Mouse (Mus musculus) naive thymus-derived CD4-positive, alpha-beta T cell, adult 2 months (primary cell): ENCODE results near the gene Taf15.
A peak's percentile ranks its signal among the peaks of the same experiment; 100 is the strongest.

ENCODE experiments used
- DNase-seq: peaks from one replicate; pipeline ENCODE4 v3.0.0-alpha.2; 2011; ENCODE audit warnings: low read depth

Taf15 gene

GRCm38 (mm10) chr11:83472324-83473234 is at the start of gene Taf15:
Gene Taf15, plus strand, starts transcription at chr11:83473086.
- peak; percentile 99 for DNase-seq

GRCm38 (mm10) chr11:83424681-83425080 is 48.2 kb upstream of the Taf15 start:
- DNase-seq, result peak; percentile 84

DNA sequence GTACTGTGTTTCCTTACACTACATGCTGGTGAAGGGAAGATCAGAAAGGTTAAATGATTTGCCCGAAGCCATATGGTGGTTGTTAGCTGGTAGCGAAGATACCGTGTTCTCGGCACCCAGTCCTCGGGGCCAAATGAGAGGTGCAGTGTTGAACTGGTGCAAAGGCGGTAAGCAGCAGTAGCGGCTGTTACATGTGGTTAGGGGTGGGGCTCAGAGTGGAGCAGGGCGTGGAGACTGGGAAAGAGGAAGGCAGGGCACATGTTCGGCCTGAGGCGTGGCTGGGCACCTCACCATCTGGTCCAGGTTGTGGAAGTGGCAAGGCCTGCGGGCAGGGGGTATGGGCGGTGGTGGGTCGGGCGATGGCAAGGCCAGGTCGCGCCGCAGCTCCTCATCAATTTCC is 45.9 kb upstream of the Taf15 start:
- peak; percentile 48 for DNase-seq

- DNase-seq, result no peak
Measured at GRCm38 (mm10) chr11:83429355-83429754, 43.5 kb upstream of the Taf15 start, which contains the start of gene Gas2l2. Gene Gas2l2, minus strand, starts transcription at chr11:83429455.

- no peak for DNase-seq
Measured at GRCm38 (mm10) chr11:83432533-83432932, 40.4 kb upstream of the Taf15 start.

- DNase-seq, result no peak
Measured at GRCm38 (mm10) chr11:83437377-83437776, 35.5 kb upstream of the Taf15 start, which contains the start of gene 1700020L24Rik. Gene 1700020L24Rik, plus strand, starts transcription at chr11:83437677.

- DNase-seq, result peak; percentile 48
Measured at GRCm38 (mm10) chr11:83439426-83440060, 33.3 kb upstream of the Taf15 start.

GRCm38 (mm10) chr11:83440081-83441064 is 32.5 kb upstream of the Taf15 start:
- DNase-seq, result peak; percentile 97

DNA sequence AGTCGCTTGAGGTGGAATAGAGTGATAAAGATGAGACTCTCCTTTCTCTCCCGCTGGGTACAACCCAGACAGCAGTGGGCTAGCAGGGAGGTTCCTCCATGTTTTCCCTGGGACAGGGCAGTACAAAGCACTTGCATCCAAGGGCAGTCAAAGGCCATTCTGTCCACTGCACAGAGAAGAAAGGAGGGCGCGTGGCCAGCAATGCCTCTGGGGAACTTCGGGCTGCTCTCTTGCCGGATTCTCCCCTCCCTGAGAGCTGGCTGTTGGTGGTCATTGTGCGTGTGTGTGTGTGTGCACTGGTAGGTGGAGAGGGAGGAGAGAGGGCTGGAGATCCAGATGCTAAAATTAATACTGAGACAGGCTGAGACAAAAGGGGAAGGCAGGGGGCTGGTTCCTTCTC is 31.7 kb upstream of the Taf15 start:
- DNase-seq, result no peak

GRCm38 (mm10) chr11:83442596-83443267 is 30.2 kb upstream of the Taf15 start:
- peak; percentile 81 for DNase-seq

- peak; percentile 18 for DNase-seq
Measured at GRCm38 (mm10) chr11:83443824-83444223, 29.1 kb upstream of the Taf15 start.

DNA sequence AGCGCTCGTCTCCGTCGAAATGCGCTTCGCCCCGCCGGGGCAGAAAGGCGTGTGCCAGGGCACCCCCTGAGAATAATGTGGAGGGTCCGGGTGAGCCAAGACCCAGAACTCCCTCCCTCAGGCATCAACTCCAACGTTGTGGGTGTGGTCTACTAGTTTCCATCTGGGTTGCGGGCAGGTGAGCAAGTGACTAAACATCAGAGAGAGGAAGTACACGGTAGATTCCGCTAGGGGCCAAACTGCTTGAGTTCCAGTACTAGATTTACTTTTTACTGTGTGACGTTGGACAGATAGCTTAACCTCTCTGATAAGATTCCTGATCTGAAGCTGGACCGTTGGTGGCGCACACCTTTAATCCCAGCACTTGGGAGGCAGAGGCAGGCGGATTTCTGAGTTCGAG is 27.9 kb upstream of the Taf15 start:
- peak; percentile 63 for DNase-seq

GRCm38 (mm10) chr11:83447612-83448011 is 25.3 kb upstream of the Taf15 start:
- DNase-seq, result no peak

- no peak for DNase-seq
Measured at GRCm38 (mm10) chr11:83448021-83448926, 24.6 kb upstream of the Taf15 start.

DNA sequence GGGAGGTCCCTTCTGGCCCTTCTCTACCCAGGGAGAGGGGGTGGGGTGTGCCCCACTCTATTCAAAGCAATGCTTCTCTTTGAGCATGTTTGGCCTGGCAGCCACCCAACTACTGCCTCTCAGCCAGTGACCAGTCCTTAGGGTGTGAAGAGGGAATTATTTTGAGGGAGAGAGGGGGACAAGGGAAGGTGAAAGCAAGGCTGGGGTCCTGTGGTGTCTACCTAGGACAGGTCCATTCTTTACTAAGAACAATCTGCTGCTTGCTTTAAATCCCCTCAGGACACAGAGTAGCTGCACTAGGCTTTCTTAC is 24.0 kb upstream of the Taf15 start:
- DNase-seq, result no peak

DNA sequence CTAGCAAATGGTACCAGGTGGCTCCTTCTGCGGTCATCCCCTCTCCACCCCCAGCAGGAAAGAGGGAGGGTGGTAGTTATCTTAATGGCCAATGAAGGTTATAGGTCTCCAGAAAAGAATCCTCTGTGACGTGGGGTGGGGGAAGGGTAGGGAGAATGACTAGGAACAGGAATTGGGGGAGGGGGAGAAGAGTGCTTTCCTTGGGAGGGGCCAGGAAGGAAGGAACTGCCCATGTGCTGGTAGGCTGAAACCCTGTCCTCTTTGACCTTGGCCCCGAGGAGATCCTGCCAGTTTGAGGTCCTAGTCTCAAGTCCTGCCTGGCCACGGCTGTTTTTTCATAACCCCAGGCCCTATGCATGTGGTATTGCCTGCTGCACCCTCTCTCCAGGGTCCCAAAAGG is 23.6 kb upstream of the Taf15 start:
- DNase-seq, result no peak

- no peak for DNase-seq
Measured at GRCm38 (mm10) chr11:83450550-83450949, 22.3 kb upstream of the Taf15 start.

DNA sequence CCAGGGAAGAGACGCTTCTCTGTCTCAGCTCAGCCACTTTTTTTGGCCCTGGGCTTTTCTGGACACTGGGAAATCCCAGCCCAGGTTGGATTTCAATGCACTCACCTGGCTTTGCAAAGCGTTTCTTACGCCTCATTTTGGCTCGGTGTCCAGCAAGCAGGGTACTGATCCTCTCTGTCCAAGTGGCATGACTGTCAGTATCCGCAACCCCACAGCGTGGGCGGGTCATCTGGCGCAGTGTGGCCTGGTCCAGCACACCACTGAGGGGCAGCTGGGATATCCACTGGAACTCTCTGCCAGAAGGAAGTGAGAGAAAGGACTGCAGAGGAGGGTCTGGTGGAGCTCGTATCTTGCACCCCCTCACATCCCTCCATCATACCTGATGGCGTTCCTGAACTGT is 21.6 kb upstream of the Taf15 start:
- DNase-seq, result no peak

DNA sequence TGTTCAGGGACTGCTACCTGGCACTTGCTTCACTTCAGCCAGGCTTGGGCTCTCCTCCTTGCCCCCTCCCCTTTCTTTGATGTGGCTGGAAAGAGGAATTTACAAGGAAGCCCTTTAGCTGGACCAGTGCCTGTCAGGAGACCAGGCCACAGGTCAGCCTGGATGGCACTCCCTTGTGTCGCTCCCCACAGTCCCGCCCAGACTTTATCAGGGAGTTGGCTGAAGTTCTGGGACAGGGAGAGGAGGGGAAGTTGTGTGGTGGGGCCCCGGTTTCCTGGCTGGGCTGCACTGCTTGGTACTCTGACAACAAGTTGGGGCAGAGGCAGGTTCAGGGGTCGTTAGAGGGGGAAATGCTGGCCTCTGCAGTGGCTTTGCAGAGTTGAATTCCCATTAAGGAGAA is 18.3 kb upstream of the Taf15 start:
- no peak for DNase-seq

DNA sequence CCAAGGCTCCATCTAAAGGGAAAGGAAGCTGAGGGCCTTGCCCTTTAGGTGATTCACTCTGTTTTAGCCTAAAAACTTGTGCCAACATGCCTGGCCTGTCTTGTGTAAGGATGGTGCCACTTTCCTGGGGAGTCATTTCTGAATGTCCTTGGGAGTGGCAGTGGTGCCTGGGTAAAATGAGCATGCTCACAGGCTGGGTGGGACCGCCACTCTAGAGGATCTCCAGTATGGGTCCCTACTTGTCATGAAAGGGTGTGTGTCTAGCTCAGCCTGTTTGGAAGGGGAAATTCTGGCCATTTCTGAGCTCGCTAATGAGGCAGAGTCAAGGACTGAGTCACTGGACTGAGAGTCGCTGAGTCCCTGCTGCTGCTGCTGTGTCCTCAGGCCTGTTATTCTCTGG is 17.3 kb upstream of the Taf15 start:
- DNase-seq, result no peak

DNA sequence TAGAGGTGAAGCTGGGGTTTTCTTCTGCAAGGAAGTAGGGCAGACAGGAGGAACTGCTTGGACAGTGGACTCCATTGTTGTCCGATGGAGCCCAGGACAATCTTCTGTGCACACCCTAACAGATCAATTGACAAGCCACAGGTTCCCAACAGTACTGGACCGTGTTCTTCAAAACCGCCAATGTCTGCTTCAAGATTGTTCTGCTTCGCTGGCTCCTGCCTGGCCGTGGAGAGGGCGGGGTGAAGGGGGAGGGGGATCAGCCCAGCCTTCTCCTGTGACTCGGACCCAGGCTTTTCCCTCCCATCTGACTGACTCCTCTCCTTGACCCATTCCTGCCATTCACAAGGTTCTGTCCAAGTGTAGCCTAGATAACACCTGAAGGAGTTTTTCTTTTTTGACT is 15.6 kb upstream of the Taf15 start:
- DNase-seq, result no peak
